Mouse (Mus musculus) embryonic stem cell, embryonic (primary cell): ENCODE measurements around the gene Gabrr3.
"Not testable (repeated sequence)": the region's sequence is repeated elsewhere in the genome, so short reads cannot be mapped to it uniquely, and the experiment has no call there.

ENCODE experiments used
- CTCF ChIA-PET, 4 experiments: fragments of 300-600 bp in 2 of 4; fragments of 350-600 bp in 2 of 4; sonication (Branson Sonifier 250); formaldehyde crosslinking; loops; one replicate each; lab custom pipeline; 2022; ENCODE audit warnings: inconsistent platforms in 2 of 4; lab: Charles Lee
- POLR2A ChIA-PET, 4 experiments: fragments of 300-600 bp in 2 of 4; fragments of 350-600 bp in 2 of 4; sonication (Branson Sonifier 250); formaldehyde crosslinking; loops; one replicate each; lab custom pipeline; 2022; ENCODE audit warnings: antibody characterized with exemption in 4 of 4, inconsistent platforms in 1 of 4; lab: Charles Lee

Gabrr3 gene

GRCm38 (mm10) chr16:59451813-59452212 lies 44.7 kb downstream of the Gabrr3 start:
- ChIA-PET CTCF (no interaction called here), POLR2A (no interaction called here)

- POLR2A ChIA-PET, CTCF ChIA-PET: not testable (repeated sequence)
Observed at GRCm38 (mm10) chr16:59459259-59459861, 52.2 kb downstream of the Gabrr3 start.

GRCm38 (mm10) chr16:59463567-59463966 lies 56.4 kb downstream of the Gabrr3 start:
- ChIA-PET CTCF (no interaction called here), POLR2A (no interaction called here)

DNA sequence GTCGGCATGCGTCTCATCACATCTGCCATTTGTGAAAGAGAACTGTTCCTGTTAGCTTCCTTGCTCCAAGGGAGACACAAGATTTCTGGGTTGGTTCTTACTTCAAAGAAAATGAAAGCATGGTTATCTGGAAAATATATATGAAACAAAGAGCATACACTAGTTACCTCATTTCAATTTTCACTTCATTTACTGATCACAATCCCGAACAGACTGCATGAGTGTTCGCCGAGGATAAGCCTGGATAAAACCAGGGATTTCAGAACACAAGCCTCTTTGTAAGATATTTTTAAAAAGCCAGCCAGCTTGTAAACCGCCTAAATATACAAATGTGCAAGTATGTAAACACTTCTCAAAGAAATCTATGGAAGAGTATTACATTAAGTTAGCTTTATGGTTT lies 56.8 kb downstream of the Gabrr3 start:
- ChIA-PET POLR2A (no interaction called here), CTCF (no interaction called here)

DNA sequence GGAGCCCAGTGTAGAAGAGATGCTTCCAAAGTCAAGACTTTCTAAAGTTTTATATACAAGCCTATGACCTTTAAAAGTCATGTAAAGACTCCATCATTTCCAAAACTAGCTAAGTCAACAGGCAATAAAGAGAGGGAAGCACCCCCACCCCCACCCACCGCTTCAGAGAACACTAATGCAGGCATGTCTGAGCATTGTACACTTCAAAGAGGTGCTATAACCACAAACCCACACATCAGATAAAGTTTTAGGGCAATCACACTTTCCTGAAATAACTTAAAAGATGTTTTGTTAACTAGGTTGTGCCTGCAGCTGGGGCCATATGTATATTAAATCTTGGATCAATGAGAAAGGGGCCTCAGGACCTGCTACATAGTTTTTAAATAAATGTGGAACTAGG lies 62.7 kb downstream of the Gabrr3 start:
- ChIA-PET POLR2A (no interaction called here), CTCF (no interaction called here)

GRCm38 (mm10) chr16:59471637-59472278 lies 64.6 kb downstream of the Gabrr3 start, which contains the start of gene Riox2:
TSS of gene Riox2 (plus strand) at chr16:59471775.
- CTCF ChIA-PET: interaction anchor here in 3 of 4 experiments (0.5 to 1.6 kb wide), 4 partner anchors 129 to 827 kb away, joined by 3 to 11 read pairs (median 7); partner anchors contain the start of gene Crybg3 (in 1 of the 3)
- POLR2A ChIA-PET: interaction anchor here in 3 of 4 experiments (0.6 to 1.7 kb wide), 12 partner anchors 11 to 167 kb away, joined by 3 to 12 read pairs (median 4); partner anchors contain the start of gene Arl6 (in 2 of the 3)

DNA sequence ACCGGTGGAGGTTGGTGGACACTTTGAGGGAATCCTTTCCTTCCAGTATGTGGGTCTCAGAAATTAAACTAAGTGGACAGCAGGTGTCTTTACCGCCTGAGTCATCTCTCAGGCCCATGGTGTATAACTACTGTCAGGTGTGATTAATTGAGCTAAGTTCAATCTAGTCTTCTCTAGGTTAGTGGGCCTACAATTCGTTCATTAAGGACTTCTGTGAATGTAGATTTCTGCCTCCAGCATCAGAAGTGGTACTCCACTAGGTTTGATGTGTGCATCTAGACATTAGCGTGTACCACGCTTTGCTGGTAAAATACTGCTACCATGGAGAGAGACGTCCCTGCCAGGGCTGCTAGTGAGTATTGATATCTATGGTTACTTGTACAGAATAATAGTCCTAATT lies 65.4 kb downstream of the Gabrr3 start:
- ChIA-PET CTCF (interaction anchor here in 2 of 4 experiments (1.3 to 1.6 kb wide), 2 partner anchors 144 to 145 kb away, joined by 11 read pairs; no protein-coding TSS in a partner anchor), POLR2A (interaction anchor here in 3 of 4 experiments (0.6 to 1.7 kb wide), 9 partner anchors 12 to 167 kb away, joined by 3 to 12 read pairs (median 4); partner anchors contain the start of gene Arl6 (in 2 of the 3))

DNA sequence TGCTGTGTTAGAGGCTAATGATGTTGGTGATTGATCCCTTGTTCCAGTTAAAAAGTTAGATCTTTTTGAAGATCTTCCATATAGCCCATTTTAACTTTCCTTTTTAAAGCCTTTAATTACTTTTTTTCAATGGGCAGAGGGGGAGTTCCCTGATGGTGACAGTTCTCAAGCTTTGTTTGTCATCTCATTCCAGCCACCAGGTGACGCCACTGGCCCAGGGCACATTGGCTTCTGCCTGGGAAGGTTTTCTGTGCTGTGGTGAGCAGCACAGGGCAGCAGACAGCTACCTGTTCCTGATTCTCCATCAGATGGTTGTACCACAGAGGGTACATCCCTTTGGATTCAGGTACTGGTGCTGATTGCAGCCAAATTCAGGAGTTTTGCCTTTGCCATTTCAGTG lies 67.7 kb downstream of the Gabrr3 start:
- POLR2A ChIA-PET: interaction anchor here in 3 of 4 experiments (0.6 to 1.1 kb wide), 4 partner anchors 19 to 142 kb away, joined by 3 to 5 read pairs (median 3); partner anchors contain the start of gene Crybg3 (in 1 of the 3)
- CTCF ChIA-PET: interaction anchor here (0.6 to 2.2 kb wide), 21 partner anchors 8 to 164 kb away, joined by 3 to 26 read pairs (median 4); partner anchors contain the start of gene Arl6 (in 1 of the 4)

GRCm38 (mm10) chr16:59477955-59478354 lies 70.8 kb downstream of the Gabrr3 start:
- POLR2A ChIA-PET: no interaction called here

DNA sequence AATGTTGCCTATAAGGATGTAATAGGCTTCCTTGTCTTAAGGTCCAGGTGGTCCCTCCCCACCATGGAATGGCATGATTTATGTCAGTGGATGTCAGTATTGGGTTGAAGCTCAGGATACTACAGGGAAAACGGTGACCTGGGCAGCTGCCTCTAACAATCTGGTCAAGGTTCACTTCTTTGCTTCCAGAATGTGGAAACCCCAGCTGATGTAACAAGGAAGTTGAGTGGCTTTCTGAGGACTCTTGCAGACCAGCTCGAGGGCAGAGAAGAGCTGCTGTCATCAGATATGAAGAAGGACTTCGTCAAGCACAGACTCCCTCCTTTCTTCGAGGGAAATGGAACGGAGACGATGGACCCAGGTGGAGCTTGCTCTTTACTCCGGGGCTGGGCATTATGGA lies 80.1 kb downstream of the Gabrr3 start:
- POLR2A ChIA-PET: no interaction called here
- CTCF ChIA-PET: interaction anchor here in 2 of 4 experiments (0.7 to 1.2 kb wide), 2 partner anchors 12 kb away, joined by 3 read pairs; no protein-coding TSS in a partner anchor

More at GRCm38 (mm10) chr16:59477955-59478354, 70.8 kb downstream of the Gabrr3 start:
- CTCF ChIA-PET: no interaction called here

DNA sequence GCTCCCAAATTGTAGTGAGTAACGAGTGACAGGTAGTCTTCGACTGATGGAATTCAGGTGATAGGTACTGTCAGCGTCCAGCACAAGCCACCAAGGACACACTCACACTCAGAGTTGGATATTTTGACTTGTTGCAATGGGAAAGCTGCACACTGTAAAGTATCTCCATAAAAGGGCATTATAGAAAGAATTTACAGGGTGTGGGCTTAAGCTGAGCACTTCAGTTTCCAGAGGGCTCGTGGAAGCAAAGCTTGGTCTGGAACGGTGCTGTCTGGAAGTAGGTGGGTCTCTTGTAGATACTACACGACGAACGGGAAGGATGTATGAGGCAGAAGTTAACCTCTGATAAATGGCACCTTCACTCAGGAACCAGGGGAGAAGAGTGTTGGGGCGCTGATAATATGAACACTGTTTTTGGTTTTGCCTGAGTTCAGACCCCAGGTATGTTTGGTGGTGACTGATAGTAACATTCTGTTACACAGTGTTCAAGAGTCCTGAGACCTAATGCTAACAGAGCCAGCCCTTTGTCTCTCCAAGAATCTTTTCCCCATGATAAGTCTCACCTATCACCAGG lies 80.9 kb downstream of the Gabrr3 start:
- CTCF ChIA-PET: interaction anchor here in 1 of 4 experiments (1.2 kb wide), 1 partner anchor 13 kb away, joined by 3 read pairs; no protein-coding TSS in a partner anchor
- POLR2A ChIA-PET: interaction anchor here in 1 of 4 experiments (1.3 kb wide), 1 partner anchor 16 kb away, joined by 4 read pairs; the partner anchor contains the start of gene Riox2

DNA sequence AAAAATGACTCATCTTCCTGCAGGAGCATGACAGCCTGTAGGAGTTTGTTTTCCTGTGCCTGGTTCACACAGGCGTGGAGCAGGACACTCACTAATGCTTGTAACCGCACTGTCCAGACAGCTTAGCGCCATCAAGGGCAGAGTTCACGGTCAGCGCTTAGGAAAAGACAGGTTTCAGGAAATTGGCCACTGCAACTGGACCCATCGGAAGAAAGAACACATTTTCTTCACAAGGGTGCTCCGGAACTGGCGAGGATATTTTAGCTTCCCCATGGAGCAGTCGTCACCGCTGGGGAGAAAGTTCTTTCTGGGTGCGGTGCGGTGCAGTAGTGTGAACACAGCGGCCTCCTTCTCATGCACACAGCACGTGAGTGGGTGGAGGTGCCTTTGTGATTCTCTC lies 86.1 kb downstream of the Gabrr3 start:
- ChIA-PET CTCF (interaction anchor here in 2 of 4 experiments (0.7 to 1.5 kb wide), 1 partner anchor 18 kb away, joined by 4 read pairs; no protein-coding TSS in a partner anchor), POLR2A (interaction anchor here in 2 of 4 experiments (0.6 to 0.9 kb wide), 2 partner anchors 20 to 23 kb away, joined by 3 to 4 read pairs; no protein-coding TSS in a partner anchor)

GRCm38 (mm10) chr16:59497947-59498346 lies 90.8 kb downstream of the Gabrr3 start:
- ChIA-PET POLR2A (no interaction called here), CTCF (no interaction called here)

- POLR2A ChIA-PET: interaction anchor here in 1 of 4 experiments (0.6 kb wide), 1 partner anchor 244 kb away, joined by 3 read pairs; no protein-coding TSS in a partner anchor
- CTCF ChIA-PET: no interaction called here
Observed at GRCm38 (mm10) chr16:59499180-59499579, 92.0 kb downstream of the Gabrr3 start.

DNA sequence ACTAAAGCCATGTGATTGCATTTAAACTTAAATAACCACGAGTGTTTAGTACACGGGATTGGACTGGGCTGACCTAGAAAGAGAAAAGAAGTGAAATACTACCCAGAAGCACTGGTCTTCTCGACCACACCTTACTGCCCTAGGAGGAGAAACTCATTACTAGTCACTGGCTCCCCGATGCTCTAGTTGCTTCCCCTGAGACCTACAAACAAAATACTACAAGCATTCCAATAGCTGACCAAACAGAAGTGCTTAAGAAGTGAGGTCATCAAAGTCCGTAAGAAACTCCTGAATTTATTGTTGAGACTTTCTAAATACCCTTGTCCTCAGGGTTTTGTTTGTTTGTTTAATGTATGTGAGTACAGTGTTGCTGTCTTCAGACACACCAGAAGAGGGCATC lies 102.7 kb downstream of the Gabrr3 start:
- POLR2A ChIA-PET: no interaction called here

More for the DNA sequence above, 102.7 kb downstream of the Gabrr3 start:
- CTCF ChIA-PET: no interaction called here
